Mouse (Mus musculus) right cerebral cortex, postnatal 4 days (tissue): ENCODE measurements at regions not wholly inside any gene's neighbourhood (a gene's known extent, or its start where the extent isn't known, plus 50 kb on each side); places are given as distances from the start of the nearest gene placed in this dataset.
"Not testable (repeated sequence)": the region's sequence is repeated elsewhere in the genome, so short reads cannot be mapped to it uniquely, and the experiment has no call there.

Experiments used
- DNase-seq: peaks from one replicate; pipeline ENCODE4 v3.0.0-alpha.2; 2022

- no peak for DNase-seq
These were observed 255.6 kb upstream of the Ccdc54 start for GRCm38 (mm10) chr16:50846505-50846904.

DNA sequence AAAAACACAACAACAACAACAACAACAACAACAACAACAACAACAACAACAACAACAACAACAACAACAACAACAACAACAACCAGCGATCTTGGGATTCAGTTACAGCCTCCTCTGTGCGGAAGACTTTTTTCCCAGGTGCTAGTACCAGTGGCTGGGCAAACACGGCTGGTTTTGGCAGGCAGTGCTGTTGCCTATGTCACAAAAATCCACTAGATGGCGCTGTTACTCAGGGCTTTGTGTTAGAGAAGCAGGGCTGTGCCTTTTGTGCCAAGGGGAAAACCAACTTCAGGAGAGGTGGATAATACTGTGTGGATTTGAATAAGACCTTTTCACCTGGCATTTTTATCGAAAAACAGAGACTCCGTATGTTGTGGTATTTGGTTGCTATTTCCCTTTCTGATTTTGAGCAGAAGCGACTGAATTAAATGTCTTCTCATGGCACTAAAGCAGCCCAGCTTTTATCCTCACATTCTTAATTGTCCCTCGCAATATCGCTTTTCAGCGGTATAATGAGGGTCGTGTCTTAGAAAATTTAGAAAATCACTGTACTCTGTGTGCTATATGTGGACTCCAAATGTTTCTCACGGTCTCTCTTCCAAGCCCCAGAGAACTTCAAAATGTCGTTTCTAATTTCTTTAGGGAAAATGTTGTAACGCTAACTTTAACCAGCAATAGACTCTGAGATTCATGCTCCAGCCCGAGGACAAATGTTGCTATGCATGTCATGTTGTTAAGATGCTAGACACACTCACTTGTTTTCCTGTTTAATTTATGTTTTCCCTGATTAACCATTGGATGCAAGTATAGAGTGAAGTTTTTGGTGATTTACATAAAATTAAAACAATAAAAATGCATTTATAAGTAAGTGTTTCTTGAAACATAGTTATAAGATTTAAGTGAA, 251.0 kb upstream of the Ccdc54 start:
- peak; percentile 62 for DNase-seq

- DNase-seq: no peak
These were observed 250.3 kb upstream of the Ccdc54 start for GRCm38 (mm10) chr16:50841205-50841604.

DNA sequence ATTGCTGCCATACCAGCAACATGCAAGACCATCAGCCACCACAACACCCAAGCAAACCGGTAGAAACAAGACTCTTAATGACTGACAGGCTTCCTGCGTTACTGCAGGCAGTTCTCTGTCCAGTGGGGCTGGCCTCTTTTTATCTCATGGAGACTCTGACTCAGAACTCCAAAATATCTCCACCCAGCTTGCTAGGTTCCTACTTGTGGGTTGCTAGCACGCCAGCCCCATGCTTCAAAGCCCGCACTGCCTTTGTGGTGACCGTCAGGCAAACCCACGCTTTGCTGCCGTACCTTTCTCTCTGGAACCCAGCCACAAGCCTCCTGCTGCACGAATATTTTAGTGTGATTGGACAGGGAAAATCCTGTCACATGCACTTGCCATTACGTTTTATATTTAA, 248.7 kb upstream of the Ccdc54 start:
- DNase-seq: no peak

GRCm38 (mm10) chr16:50837416-50837815, 246.5 kb upstream of the Ccdc54 start:
- no peak for DNase-seq

DNA sequence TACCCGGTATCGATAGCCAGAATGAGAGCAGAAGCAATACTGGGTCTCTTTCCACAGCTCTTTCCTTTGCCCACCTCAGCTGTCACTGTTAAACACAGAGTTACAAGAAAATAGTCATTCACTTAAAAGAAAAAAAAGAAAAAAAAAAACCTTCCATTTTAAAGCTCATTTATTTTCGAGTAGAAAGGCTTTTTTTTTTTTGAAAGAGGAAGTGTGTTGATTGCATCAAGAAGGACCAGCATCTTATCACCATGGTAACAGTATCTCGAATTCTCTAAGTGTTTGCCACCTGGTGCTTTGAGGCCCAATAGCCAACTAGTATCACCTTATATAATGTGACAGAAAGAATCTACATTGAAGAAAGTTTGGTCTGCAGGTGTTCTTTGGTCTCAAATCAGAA, 245.5 kb upstream of the Ccdc54 start:
- DNase-seq: no peak

- no peak for DNase-seq
These were observed 242.4 kb upstream of the Ccdc54 start for GRCm38 (mm10) chr16:50833357-50833756.

DNA sequence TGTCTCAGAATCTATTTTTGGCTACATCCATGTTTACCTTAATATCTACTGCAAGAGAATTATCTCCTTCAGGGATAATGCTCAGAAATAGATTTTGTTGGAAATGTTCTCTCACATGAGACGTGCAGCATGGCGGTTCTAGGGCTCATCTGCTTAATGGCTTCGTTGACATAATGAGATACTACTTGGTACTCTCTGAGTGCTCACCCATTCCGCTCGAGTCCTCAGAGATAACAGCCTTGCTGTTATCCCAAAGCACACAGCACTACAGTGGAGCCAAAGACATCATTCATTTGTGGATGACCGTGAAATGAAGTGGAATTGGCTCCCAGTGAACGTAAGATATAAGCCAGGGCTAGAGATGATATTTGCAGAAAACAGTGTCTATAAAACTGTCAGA, 231.4 kb upstream of the Ccdc54 start:
- DNase-seq: no peak

GRCm38 (mm10) chr16:50814626-50815025, 223.7 kb upstream of the Ccdc54 start:
- DNase-seq: no peak

- peak; percentile 86 for DNase-seq
These were observed 208.3 kb upstream of the Ccdc54 start for GRCm38 (mm10) chr16:50799145-50799794.

- no peak for DNase-seq
These were observed 207.1 kb upstream of the Ccdc54 start for GRCm38 (mm10) chr16:50798095-50798494.

GRCm38 (mm10) chr16:50792960-50793359, 202.0 kb upstream of the Ccdc54 start:
- no peak for DNase-seq

- DNase-seq: no peak
These were observed 201.6 kb upstream of the Ccdc54 start for GRCm38 (mm10) chr16:50792506-50792905.

GRCm38 (mm10) chr16:50788702-50789101, 197.7 kb upstream of the Ccdc54 start:
- no peak for DNase-seq

DNA sequence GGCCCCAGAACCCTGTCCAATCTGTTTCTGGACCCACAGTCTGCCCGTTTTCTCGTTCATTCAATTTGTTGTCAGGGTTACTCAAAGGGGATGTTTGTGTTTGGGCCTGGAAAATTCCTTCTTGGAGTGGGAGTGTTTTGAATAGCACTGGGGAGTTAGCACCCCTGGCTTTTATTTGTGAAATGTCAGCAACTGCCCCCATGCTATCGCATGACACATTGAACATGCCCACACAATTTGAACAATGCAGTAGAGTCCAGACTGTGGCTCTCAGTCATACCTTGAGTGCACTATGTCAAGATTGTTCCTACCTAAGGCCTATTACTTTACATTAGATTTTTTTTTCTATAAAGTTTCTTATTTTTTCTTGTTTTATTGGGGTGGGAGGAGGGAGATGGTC, 195.2 kb upstream of the Ccdc54 start:
- no peak for DNase-seq

DNA sequence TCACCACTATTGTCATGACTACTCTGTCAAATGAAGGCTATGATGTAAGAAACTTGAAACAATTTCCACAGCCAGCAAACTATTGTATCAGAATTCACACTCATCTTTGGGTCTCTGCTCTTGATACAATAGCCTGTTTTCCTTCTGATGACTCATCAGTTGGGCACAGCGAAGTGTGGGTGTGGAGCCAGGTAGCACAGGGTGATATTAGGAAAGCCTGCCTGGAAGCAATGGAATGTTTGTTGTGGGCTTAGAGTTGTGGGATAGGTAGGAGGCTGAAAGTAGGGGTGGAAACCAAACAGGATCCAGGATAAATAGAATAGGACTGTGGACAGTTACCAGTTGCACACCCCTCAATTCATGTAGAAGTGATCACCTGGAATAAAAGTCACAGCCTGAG, 194.4 kb upstream of the Ccdc54 start:
- DNase-seq: no peak

DNA sequence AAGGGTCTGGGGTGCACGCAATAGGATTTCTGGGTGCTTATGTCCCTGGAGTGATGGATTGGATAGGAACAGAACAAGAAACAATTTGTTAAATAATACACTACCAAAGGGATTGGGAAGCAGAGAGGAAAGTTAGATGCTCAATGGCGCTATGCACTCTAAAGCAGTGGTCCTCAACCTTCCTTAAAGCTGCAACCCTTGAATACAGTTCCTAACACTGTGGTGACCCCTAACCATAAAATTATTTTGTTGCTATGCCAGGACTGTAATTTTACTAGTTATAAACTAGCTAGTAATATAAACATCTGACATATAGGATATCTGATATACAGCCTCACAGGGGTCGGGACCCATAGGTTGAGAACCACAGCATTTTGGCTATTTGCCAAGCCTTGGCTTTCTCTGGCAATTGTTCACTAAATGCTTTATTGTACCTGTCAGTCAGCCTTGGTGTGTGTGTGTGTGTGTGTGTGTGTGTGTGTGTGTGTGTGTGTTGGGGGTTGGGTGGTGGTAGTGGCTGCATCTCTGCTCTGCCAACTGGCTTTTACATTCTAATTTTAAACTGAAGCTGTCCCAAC, 193.8 kb upstream of the Ccdc54 start:
- DNase-seq: no peak

DNA sequence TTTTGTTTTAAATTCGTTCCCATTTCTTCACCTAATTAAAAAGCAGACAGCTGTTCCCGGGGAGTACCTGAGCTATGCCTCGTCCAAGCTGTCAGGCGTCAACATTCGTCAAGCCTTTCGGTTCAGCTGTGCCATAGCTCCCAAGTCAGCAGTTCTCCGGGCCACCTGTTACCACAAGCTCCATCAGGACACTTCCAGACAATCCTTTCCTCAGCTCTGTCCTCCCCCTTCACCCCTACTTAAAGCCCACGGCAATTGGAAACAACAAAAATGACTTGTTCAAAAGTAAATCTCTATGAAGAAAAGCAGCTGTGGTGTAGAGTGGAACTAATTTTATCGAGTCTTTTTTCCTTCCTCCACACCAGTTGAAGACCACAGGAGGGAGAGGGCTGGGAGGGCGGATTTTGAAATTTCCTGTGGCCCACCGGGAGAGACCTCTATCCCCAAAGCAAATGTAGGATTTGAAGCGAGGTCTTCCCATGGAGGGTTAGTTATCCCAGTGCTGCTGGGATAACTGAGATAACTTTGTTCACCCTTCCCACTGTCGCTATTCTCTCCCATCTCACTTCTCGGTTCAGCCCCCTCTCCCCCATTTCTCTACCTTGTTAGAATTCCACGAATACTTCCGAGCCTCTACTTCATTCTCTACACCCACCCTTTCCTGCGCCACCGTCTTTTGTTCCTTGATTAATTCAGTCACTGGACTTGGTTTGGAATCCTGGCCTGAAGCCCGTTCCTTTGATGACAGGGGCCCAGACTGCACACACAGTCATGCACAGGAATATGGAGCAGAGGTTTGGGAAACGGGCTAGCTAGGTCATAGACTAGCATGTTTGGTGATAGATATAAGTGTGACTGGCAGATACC, 193.1 kb upstream of the Ccdc54 start:
- peak; percentile 12 for DNase-seq

DNA sequence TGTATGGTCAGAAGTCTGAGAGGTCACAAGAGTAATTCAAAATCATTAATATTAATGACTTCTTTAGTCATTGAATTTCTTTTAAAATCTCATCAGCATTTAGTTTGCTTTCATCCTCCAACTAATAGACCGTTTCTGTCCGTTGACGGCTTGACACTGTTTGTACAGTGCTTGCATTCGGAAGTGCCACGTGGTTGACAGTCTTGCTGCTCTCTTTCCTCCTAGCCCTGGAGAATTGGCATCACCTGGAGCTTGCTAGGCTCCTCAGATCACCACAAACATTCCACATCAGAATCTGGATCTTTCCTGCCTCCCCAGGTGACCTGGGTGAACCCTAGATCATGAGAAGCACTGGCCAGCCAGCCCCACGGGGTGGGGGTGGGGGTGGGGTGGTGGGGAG, 192.3 kb upstream of the Ccdc54 start:
- no peak for DNase-seq

GRCm38 (mm10) chr16:50779030-50779784, 188.3 kb upstream of the Ccdc54 start:
- no peak for DNase-seq

DNA sequence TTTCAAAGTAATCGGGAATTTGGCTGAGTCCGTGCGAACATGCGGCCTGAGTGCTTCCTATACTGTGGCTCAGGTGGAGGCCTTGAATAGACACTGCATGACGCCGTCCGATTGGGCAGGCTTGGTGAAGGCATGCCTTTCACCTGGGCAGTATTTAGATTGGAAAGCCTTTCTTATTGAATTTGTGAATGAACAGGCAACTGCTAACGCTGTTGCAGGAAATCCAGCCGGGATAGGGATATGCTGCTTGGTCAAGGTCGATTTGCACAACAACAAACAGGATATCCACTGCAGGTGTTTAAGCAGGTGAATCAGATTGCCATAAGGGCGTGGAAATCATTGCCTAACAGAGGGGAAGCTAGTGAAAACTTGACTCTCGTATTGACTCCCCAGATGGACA, 183.7 kb upstream of the Ccdc54 start:
- DNase-seq: not testable (repeated sequence)
